Mouse (Mus musculus) bone marrow, adult 2 months (tissue): ENCODE measurements at regions not wholly inside any gene's neighbourhood (a gene's known extent, or its start where the extent isn't known, plus 50 kb on each side); places are given as distances from the start of the nearest gene placed in this dataset.

Experiments
- H3K27ac ChIP-seq: fragments of 200-500 bp; 2 replicates; pipeline ENCODE4 v1.5.1; 2012; ENCODE audit warnings: low read depth, mild to moderate bottlenecking, control low read depth, inconsistent platforms, low read length; ENCODE audit not compliant: control insufficient read depth, poor library complexity, insufficient read depth
- H3K4me1 ChIP-seq: fragments of 200-500 bp; 2 replicates; pipeline ENCODE4 v1.6.1; 2011; ENCODE audit warnings: low read length; ENCODE audit not compliant: control insufficient read depth, insufficient read depth
- H3K4me3 ChIP-seq: fragments of 200-500 bp; replicated peaks from 2 replicates; pipeline ENCODE3; 2011; ENCODE audit warnings: mild to moderate bottlenecking, low read depth, low read length, control low read depth; ENCODE audit not compliant: control insufficient read depth
- CTCF ChIP-seq: fragments of 200-500 bp; IDR thresholded peaks from 2 replicates; pipeline ENCODE4 v1.5.1; 2011; ENCODE audit warnings: low read length, control low read depth; ENCODE audit not compliant: control insufficient read depth, insufficient read depth
- POLR2A ChIP-seq: fragments of 200-500 bp; IDR thresholded peaks from 2 replicates; pipeline ENCODE4 v1.6.1; 2011; ENCODE audit warnings: low read depth, mild to moderate bottlenecking, control low read depth, low read length, borderline replicate concordance; ENCODE audit not compliant: control insufficient read depth
- WGBS: fragments of 180-500 bp; shearing (Covaris S2); methylation state at CpG from one replicate; pipeline ENCODE4 v1.1.7; 2018; 5-methylcytosine and 5-hydroxymethylcytosine counted together

GRCm38 (mm10) chr10:117896911-117897643 is 51.2 kb upstream of the Rap1b start:
- H3K4me3 ChIP-seq: no peak overlapping the region
- H3K4me1 ChIP-seq: peaks cover 3% of the 10 kb centered on the region; the same call in 1 of the 2 replicates
- TF ChIP-seq CTCF (no peak), POLR2A (no peak)
- WGBS: 64% methylated on average over 12 of the region's 12 CpGs
- no peak overlapping the region for H3K27ac ChIP-seq

- no peak for TF ChIP-seq CTCF
- TF ChIP-seq POLR2A: no peak
- WGBS: 46% methylated on average over 5 of the region's 5 CpGs
- Histone ChIP-seq H3K4me1 (peaks cover 3% of the 10 kb centered on the region; the same call in 1 of the 2 replicates), H3K4me3 (no peak overlapping the region), H3K27ac (no peak overlapping the region)
Measured at GRCm38 (mm10) chr10:117897766-117898165, 51.9 kb upstream of the Rap1b start.

GRCm38 (mm10) chr10:117898391-117898790 is 52.6 kb upstream of the Rap1b start:
- 82% methylated on average over 3 of the region's 3 CpGs for WGBS

GRCm38 (mm10) chr10:117899410-117899935 is 53.6 kb upstream of the Rap1b start:
- H3K4me3 ChIP-seq: peak overlapping the region; percentile 60
- WGBS: 16% methylated on average over 13 of the region's 13 CpGs
- H3K4me1 ChIP-seq: peaks cover 3% of the 10 kb centered on the region; the same call in 1 of the 2 replicates
- TF ChIP-seq POLR2A (no peak), CTCF (no peak)
- H3K27ac ChIP-seq: peak overlapping the region; percentile 79

More at GRCm38 (mm10) chr10:117898391-117898790, 52.6 kb upstream of the Rap1b start:
- Histone ChIP-seq H3K27ac (no peak overlapping the region), H3K4me1 (peaks cover 3% of the 10 kb centered on the region; the same call in 1 of the 2 replicates), H3K4me3 (no peak overlapping the region)
- TF ChIP-seq CTCF: no peak
- TF ChIP-seq POLR2A: no peak

GRCm38 (mm10) chr10:117905666-117906266 is 59.9 kb upstream of the Rap1b start:
- Histone ChIP-seq H3K4me1 (peaks cover 1% of the 10 kb centered on the region; the same call in 1 of the 2 replicates), H3K27ac (no peak overlapping the region), H3K4me3 (peak overlapping the region; percentile 19)
- TF ChIP-seq POLR2A (peak; percentile 24; the same call in 1 of the 2 replicates), CTCF (no peak)
- 9% methylated on average over 27 of the region's 27 CpGs for WGBS

- H3K4me3 ChIP-seq: no peak overlapping the region
- H3K27ac ChIP-seq: peak overlapping the region; percentile 11; the same call in 1 of the 2 replicates
Measured at GRCm38 (mm10) chr10:117906267-117906811, 60.5 kb upstream of the Rap1b start.

GRCm38 (mm10) chr10:117908079-117908675 is 62.3 kb upstream of the Rap1b start:
- TF ChIP-seq POLR2A: no peak
- no peak for TF ChIP-seq CTCF
- Histone ChIP-seq H3K27ac (no peak overlapping the region), H3K4me3 (no peak overlapping the region), H3K4me1 (peaks cover 1% of the 10 kb centered on the region; the same call in 1 of the 2 replicates)
- WGBS: 88% methylated on average over 16 of the region's 16 CpGs

More at GRCm38 (mm10) chr10:117906267-117906811, 60.5 kb upstream of the Rap1b start:
- peaks cover 1% of the 10 kb centered on the region; the same call in 1 of the 2 replicates for H3K4me1 ChIP-seq
- 32% methylated on average over 11 of the region's 11 CpGs for WGBS
- no peak for TF ChIP-seq CTCF
- no peak for TF ChIP-seq POLR2A

- peaks cover 1% of the 10 kb centered on the region; the same call in 1 of the 2 replicates for H3K4me1 ChIP-seq
- no peak for TF ChIP-seq POLR2A
- TF ChIP-seq CTCF: no peak
- H3K4me3 ChIP-seq: no peak overlapping the region
- WGBS: 58% methylated on average over 4 of the region's 4 CpGs
- H3K27ac ChIP-seq: no peak overlapping the region
Measured at GRCm38 (mm10) chr10:117909155-117909554, 63.3 kb upstream of the Rap1b start.
